Mouse (Mus musculus): ENCODE results near the gene Slc8a3. TPM values are rescaled to one million over a fixed set of nuclear protein-coding genes. Genes with fewer than 3 reads are reported as not detected.

Slc8a3 gene
- polyA plus RNA-seq, 1 experiment = 0.01 TPM

- Histone ChIP-seq H3K27me3 (ENCODE audit: control insufficient read depth, insufficient read depth, insufficient read length) (no peaks in the 10 kb centered on the region), H3K36me3 (ENCODE audit: control insufficient read depth, insufficient read depth) (no peaks in the 10 kb centered on the region), H3ac (ENCODE audit: control insufficient read depth, insufficient read length, low read depth) (no peak overlapping the region), H3K4me3 (ENCODE audit: insufficient read depth, poor library complexity, severe bottlenecking) (no peak overlapping the region), H3K79me3 (ENCODE audit: low read depth) (no peaks in the 10 kb centered on the region), H3K79me2 (ENCODE audit: control insufficient read depth, insufficient read depth) (no peaks in the 10 kb centered on the region)
- no peak for TF ChIP-seq USF1 (IDR thresholded peaks at IDR 0.05; ENCODE audit: low read depth)
- TF ChIP-seq MAX (IDR thresholded peaks at IDR 0.05) = no peak
- TF ChIP-seq CTCF (IDR thresholded peaks at IDR 0.05; ENCODE audit: control insufficient read depth, insufficient read depth, insufficient read length) = no peak
- TF ChIP-seq MYOD1 (IDR thresholded peaks at IDR 0.05; ENCODE audit: control insufficient read depth, insufficient read length, low read depth) = no peak
- TF ChIP-seq CEBPB (IDR thresholded peaks at IDR 0.05; ENCODE audit: low read depth) = no peak
These were observed 74.8 kb downstream of the Slc8a3 start for GRCm38 (mm10) chr12:81258215-81258614.

DNA sequence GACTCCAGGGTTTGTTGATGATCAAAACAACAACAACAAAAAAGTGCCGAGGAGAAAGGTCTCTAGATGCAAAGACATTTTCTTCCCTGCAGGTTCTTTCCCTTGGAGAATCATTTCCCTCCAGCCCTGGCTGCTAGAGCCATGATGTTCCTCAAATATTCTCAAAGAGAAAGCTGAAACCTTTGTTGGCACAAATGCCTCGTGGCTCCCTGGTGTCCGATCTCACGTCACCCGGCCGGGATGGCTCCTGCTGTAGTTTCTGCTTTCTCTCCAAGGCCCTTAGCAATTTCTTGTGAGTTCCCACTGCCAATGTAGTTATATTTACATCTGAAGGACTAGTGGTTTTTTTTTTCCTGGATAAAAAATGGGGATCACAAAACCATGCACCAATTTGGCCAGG is 87.6 kb downstream of the Slc8a3 start:
- Histone ChIP-seq H3ac (ENCODE audit: control insufficient read depth, insufficient read length, low read depth) (no peak overlapping the region), H3K4me3 (ENCODE audit: insufficient read depth, poor library complexity, severe bottlenecking) (no peak overlapping the region), H3K79me2 (ENCODE audit: control insufficient read depth, insufficient read depth) (no peaks in the 10 kb centered on the region), H3K27me3 (ENCODE audit: control insufficient read depth, insufficient read depth, insufficient read length) (no peaks in the 10 kb centered on the region), H3K79me3 (ENCODE audit: low read depth) (no peaks in the 10 kb centered on the region), H3K36me3 (ENCODE audit: control insufficient read depth, insufficient read depth) (no peaks in the 10 kb centered on the region)
- TF ChIP-seq CEBPB (IDR thresholded peaks at IDR 0.05; ENCODE audit: low read depth) = no peak
- TF ChIP-seq CTCF (IDR thresholded peaks at IDR 0.05; ENCODE audit: control insufficient read depth, insufficient read depth, insufficient read length) = no peak
- no peak for TF ChIP-seq FOSL1 (IDR thresholded peaks at IDR 0.05; ENCODE audit: insufficient read depth, low read length, poor library complexity, severe bottlenecking)
- no peak for TF ChIP-seq MYOG (IDR thresholded peaks at IDR 0.05; ENCODE audit: control insufficient read depth, extremely low read depth, insufficient read length)
- no peak for TF ChIP-seq MAX (IDR thresholded peaks at IDR 0.05)
- TF ChIP-seq USF1 (IDR thresholded peaks at IDR 0.05; ENCODE audit: low read depth) = no peak
- no peak for TF ChIP-seq MYOD1 (IDR thresholded peaks at IDR 0.05; ENCODE audit: control insufficient read depth, insufficient read length, low read depth)

- Histone ChIP-seq H3K4me3 (ENCODE audit: insufficient read depth, poor library complexity, severe bottlenecking) (no peak overlapping the region), H3K27me3 (ENCODE audit: control insufficient read depth, insufficient read depth, insufficient read length) (no peaks in the 10 kb centered on the region), H3K79me3 (ENCODE audit: low read depth) (no peaks in the 10 kb centered on the region), H3K36me3 (ENCODE audit: control insufficient read depth, insufficient read depth) (no peaks in the 10 kb centered on the region), H3K79me2 (ENCODE audit: control insufficient read depth, insufficient read depth) (no peaks in the 10 kb centered on the region), H3ac (ENCODE audit: control insufficient read depth, insufficient read length, low read depth) (no peak overlapping the region)
- no peak for TF ChIP-seq FOSL1 (IDR thresholded peaks at IDR 0.05; ENCODE audit: insufficient read depth, low read length, poor library complexity, severe bottlenecking)
- no peak for TF ChIP-seq MYOD1 (IDR thresholded peaks at IDR 0.05; ENCODE audit: control insufficient read depth, insufficient read length, low read depth)
- no peak for TF ChIP-seq CEBPB (IDR thresholded peaks at IDR 0.05; ENCODE audit: low read depth)
- TF ChIP-seq MYOG (IDR thresholded peaks at IDR 0.05; ENCODE audit: control insufficient read depth, extremely low read depth, insufficient read length) = no peak
- TF ChIP-seq USF1 (IDR thresholded peaks at IDR 0.05; ENCODE audit: low read depth) = no peak
- no peak for TF ChIP-seq CTCF (IDR thresholded peaks at IDR 0.05; ENCODE audit: control insufficient read depth, insufficient read depth, insufficient read length)
- no peak for TF ChIP-seq MAX (IDR thresholded peaks at IDR 0.05)
These were observed 88.0 kb downstream of the Slc8a3 start for GRCm38 (mm10) chr12:81244954-81245353.

DNA sequence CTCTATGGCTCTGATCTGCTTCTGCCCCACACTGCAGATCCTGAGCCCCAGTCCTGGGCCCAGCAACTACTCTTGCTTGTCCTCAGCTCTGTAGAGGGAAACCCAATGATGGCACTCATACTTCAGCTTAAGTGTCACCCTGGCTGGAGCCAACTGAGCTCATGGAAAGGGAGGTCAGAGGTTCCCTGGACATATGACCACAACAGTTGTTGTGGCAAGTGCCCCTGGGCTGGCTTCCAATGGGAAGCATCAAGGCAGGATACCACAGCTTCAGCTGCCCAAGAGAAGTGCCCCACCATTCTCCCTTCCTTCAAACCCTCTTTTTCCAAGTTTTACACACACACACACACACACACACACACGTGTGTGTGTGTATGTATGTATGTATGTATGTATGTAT is 88.5 kb downstream of the Slc8a3 start:
- H3ac ChIP-seq (ENCODE audit: control insufficient read depth, insufficient read length, low read depth) = no peak overlapping the region
- H3K79me3 ChIP-seq (ENCODE audit: low read depth) = no peaks in the 10 kb centered on the region
- TF ChIP-seq MAX (IDR thresholded peaks at IDR 0.05) (no peak), MYOD1 (IDR thresholded peaks at IDR 0.05; ENCODE audit: control insufficient read depth, insufficient read length, low read depth) (peak; percentile 51)
- H3K79me2 ChIP-seq (ENCODE audit: control insufficient read depth, insufficient read depth) = no peaks in the 10 kb centered on the region
- H3K27me3 ChIP-seq (ENCODE audit: control insufficient read depth, insufficient read depth, insufficient read length) = no peaks in the 10 kb centered on the region
- H3K4me3 ChIP-seq (ENCODE audit: insufficient read depth, poor library complexity, severe bottlenecking) = no peak overlapping the region
- H3K36me3 ChIP-seq (ENCODE audit: control insufficient read depth, insufficient read depth) = no peaks in the 10 kb centered on the region

DNA sequence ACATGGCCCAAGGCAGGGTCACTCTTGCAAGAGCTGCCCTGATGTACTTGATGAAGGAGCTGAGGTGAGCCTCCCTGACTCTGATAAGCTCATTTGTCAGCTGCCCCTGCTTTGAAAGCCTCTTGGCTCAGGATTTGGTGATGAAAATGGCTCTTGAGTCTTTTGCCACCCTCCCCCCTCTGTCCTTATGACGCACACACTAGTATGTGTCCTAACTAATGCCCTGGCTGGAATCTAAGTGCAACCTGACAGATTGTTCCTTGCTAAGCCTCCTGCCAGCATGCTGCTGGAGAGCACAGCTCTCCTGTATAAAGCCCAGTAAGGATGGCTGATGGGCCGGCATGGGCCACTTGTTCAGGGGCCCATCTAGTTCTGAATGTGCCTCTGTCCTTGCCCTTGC is 91.3 kb downstream of the Slc8a3 start:
- H3K27me3 ChIP-seq (ENCODE audit: control insufficient read depth, insufficient read depth, insufficient read length) = no peaks in the 10 kb centered on the region
- no peaks in the 10 kb centered on the region for H3K79me3 ChIP-seq (ENCODE audit: low read depth)
- H3K36me3 ChIP-seq (ENCODE audit: control insufficient read depth, insufficient read depth) = no peaks in the 10 kb centered on the region
- H3ac ChIP-seq (ENCODE audit: control insufficient read depth, insufficient read length, low read depth) = no peak overlapping the region
- no peaks in the 10 kb centered on the region for H3K79me2 ChIP-seq (ENCODE audit: control insufficient read depth, insufficient read depth)
- TF ChIP-seq FOSL1 (IDR thresholded peaks at IDR 0.05; ENCODE audit: insufficient read depth, low read length, poor library complexity, severe bottlenecking) (no peak), CEBPB (IDR thresholded peaks at IDR 0.05; ENCODE audit: low read depth) (no peak), USF1 (IDR thresholded peaks at IDR 0.05; ENCODE audit: low read depth) (no peak)
- no peak overlapping the region for H3K4me3 ChIP-seq (ENCODE audit: insufficient read depth, poor library complexity, severe bottlenecking)

GRCm38 (mm10) chr12:81241096-81241495 is 91.9 kb downstream of the Slc8a3 start:
- no peaks in the 10 kb centered on the region for H3K79me3 ChIP-seq (ENCODE audit: low read depth)
- no peaks in the 10 kb centered on the region for H3K36me3 ChIP-seq (ENCODE audit: control insufficient read depth, insufficient read depth)
- H3ac ChIP-seq (ENCODE audit: control insufficient read depth, insufficient read length, low read depth) = no peak overlapping the region
- H3K4me3 ChIP-seq (ENCODE audit: insufficient read depth, poor library complexity, severe bottlenecking) = no peak overlapping the region
- H3K27me3 ChIP-seq (ENCODE audit: control insufficient read depth, insufficient read depth, insufficient read length) = no peaks in the 10 kb centered on the region
- TF ChIP-seq USF1 (IDR thresholded peaks at IDR 0.05; ENCODE audit: low read depth) = no peak
- no peak for TF ChIP-seq MYOG (IDR thresholded peaks at IDR 0.05; ENCODE audit: control insufficient read depth, extremely low read depth, insufficient read length)
- no peak for TF ChIP-seq MAX (IDR thresholded peaks at IDR 0.05)
- no peak for TF ChIP-seq MYOD1 (IDR thresholded peaks at IDR 0.05; ENCODE audit: control insufficient read depth, insufficient read length, low read depth)
- no peak for TF ChIP-seq FOSL1 (IDR thresholded peaks at IDR 0.05; ENCODE audit: insufficient read depth, low read length, poor library complexity, severe bottlenecking)
- no peak for TF ChIP-seq CTCF (IDR thresholded peaks at IDR 0.05; ENCODE audit: control insufficient read depth, insufficient read depth, insufficient read length)
- TF ChIP-seq CEBPB (IDR thresholded peaks at IDR 0.05; ENCODE audit: low read depth) = no peak
- no peaks in the 10 kb centered on the region for H3K79me2 ChIP-seq (ENCODE audit: control insufficient read depth, insufficient read depth)

Measured in C2C12 (cell line).